Mouse (Mus musculus) ovary, postnatal 14 days (tissue): ENCODE measurements around the gene Dcun1d1.

Experiments used
- DNase-seq: peaks from one replicate; pipeline ENCODE4 v3.0.0; 2022; ENCODE audit warnings: low spot score

Dcun1d1 gene

DNA sequence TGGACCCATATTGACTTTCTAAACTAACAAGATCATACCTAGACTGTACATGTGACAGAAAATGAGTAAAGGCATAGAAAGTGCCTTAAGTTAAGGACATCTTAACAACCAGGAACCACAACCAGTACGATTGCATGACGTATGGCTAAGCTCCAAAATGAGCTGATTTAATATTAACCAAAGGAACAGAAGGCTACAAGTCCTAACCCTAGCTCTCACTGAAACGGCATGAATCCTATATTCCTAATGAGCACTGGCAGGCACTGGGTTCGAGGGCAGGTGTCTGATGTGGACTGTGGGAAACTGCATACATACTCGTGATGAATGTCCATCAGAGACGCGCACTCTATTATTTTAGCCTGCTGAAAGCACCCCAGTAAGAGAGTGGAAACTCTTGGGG lies 5.9 kb downstream of the Dcun1d1 start:
- DNase-seq, result no peak

DNA sequence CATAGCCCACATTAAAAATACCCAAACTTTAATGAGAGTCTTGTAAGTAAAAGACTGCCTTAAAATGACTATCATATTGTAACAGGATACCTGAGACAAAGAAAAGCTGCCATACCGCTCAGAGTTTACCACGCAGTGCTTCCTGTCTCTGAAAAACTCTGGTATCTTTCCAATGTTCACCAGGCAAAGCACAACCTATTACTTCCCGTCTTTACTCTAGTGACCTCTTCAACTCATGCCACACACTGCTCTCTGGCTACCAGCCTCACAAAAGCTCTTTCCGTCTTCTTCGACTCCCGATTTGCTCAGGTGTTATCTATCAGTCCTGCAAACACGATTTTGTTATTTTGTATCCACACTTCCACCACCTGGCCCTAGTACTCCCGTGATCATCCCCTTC lies 7.4 kb downstream of the Dcun1d1 start:
- DNase-seq, result no peak

DNA sequence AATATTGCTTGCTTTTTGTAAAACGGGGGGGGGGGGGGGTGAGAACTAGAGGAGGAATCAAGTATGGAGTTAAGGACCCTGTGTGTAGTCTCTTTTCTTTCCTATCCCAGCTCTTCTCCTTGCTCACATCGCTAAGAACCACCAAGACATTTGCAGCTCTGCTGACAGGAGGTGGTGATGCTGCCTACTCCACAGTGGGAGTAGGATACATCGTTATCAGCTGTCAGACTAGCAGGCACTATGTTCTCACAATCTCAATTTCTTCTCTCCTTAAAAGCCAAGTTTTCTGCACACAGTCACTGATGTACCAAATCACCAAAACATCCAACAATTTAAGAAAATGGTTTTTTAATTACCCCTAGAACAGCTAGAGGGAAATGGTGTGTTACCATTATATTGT lies 7.8 kb downstream of the Dcun1d1 start:
- no peak for DNase-seq

DNA sequence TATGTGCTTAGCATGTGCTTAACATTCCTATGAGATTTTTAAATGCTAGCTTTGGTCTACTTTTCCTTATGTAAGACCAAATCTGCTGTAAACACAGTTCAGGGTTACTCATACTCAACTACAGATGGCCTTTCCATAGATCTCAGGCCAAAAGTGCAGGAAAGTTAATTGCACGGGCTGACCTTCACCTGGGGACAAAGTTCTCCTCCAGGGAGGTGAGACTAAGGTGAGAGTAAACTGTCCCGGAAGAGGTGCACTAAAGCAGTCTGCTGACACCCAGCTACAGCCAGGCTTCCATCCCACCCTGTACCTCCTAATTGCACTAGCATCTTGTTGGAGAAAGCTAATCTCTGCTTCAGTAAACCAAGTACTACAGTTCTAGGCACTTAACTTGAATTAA lies 11.4 kb downstream of the Dcun1d1 start:
- DNase-seq, result no peak

DNA sequence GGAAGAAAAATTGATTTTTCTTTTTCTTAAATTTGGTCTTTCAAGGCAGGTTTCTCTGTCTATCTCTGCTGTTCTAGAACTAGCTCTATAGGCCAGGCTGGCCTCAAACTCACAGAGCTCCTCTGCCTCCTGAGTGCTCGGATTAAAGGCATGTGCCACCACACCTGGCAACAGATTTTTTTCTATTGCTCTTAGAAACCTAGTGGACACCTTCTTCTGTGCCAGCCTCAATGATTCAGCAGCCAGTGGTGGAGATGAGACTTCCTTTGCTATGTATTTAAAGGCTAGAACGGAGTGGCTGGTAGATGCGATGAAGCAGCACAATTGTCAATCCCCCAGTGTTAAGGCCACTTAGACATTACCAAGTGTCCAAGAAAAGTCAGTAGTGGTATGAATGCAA lies 13.2 kb downstream of the Dcun1d1 start:
- no peak for DNase-seq

DNA sequence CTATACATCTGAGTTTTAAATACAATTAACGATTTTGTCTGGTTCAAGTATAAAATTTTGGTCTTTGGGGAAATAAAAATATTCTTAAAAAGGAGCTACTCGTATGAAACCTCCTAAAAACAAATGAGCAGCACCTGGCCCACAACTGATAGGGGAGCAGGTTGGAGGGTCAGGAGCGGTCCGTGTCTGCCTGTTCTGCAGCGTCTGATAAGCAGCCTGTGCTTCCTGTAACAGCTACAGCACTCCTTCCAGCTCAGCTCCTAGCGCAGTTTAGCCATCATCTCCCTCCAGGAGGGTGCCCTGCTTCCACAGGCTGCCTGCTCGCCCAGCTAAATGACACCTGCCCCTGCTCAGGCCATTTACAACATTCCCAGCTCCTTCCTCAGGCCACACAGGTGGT lies 13.8 kb downstream of the Dcun1d1 start:
- DNase-seq, result no peak

DNA sequence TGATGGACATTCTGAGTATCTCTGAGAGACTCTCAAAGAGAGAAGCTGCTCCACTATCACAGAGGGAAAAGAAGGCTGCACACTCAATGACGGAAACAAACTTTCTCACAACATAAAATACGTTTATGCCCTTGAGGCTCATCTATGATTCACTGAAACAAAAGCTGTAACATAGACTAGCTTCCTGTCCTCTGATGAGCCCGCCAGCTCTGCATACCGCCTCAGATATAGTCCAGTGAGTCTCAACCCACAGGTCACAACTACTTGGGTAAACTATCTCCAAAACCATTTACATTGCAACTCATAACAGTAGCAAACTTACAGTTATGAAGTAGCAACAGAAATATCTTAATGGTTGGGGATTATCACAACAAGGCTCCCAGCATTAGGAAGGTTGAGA lies 14.7 kb downstream of the Dcun1d1 start:
- no peak for DNase-seq

DNA sequence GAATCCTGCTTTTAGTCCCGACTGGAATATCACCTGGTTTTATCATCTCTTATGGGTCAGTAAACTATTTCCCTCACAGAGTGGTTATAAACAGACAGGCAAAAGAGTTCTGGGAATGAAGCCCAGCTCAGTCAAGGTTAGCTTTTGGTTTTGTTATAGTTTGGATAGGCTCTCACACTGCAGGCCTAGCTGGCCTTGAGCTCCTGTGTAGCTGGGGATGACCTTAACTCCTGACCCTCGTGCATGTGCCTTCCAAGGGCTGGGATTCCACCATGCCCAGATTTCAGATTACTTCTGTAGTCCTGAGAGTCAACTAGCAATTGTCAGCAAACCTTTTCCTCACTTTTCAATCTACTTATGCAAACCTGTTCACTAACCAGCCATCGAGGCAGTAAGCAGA lies 19.0 kb downstream of the Dcun1d1 start:
- no peak for DNase-seq

DNA sequence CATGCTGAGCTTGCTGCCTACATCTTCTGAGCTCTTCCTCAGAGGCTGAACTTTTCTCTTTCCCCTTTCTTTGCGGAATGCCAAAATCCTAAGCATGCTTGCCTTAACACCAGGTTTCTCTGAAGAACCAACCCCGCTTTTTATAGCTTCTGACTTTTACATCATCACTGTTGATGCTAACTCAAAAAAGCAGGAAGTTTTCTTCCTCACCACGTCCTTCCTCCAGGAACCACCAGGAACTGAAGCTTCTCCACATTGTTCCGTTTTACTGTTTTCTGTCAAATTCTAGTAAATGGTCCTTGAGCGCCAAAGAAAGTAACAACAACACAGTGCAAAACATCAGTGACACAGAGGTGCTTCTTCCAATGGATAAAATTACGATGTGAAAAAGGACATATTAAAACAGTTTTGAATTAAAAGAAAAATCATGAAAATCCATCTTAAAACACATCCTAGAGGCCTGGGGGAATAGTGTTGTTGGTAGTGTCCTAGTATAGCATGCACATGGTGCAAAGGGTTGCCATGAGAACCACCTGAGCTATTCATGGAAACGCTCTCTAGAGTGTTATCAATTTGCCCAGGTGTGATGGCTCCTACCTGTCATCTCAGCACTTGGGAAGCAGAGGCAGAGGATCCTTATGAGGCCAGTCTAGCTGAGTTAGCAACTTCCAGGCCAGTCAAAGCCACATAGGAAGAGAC lies 28.1 kb downstream of the Dcun1d1 start:
- DNase-seq, result no peak

DNA sequence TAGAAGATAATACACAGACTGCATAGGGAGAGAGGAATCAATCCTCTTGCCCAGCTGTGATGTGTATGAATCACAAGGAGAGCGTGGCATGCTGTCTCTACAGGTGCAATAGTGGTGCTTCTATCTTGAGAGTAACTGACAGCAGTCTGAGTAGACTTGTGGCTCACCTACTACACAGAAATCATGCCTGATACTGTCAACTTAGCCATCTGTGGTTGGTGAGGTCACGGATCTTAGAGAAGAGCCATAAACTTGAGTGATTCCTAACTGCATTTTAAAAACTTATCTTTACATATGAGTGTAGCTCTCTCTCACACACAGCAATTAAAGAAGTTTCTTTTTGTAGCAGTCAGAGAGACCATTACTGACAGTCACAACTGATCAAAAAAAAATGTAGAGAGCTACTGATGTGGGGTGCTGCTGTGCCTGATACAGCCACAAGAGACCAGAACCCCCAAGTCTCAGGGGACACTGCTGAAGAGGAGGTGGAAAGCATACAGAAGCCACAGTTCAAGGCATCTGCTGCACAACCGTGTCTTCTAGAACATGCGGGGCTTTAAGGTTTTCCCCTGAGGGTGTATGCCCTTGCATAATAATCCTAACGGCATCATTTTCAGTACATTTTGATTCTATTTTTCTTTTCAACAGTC lies 36.6 kb downstream of the Dcun1d1 start:
- DNase-seq, result no peak

DNA sequence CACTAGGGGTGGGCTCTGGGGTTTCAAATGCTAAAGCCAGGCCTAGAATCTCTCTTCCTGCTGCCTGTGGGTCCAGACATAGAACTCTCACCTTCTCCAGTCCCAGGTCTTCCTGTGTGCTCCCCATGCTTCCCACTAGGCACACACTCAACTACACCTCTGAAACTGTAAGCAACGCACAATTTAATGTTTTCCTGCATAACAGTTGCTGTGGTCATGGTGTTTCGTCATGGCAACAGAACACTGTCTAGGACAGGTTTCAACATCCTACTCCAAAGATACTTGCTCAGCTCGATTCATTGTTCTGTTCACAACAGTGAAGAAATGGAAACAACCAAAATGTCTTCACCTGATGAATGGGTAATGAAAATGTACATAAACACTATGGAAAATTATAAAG lies 38.1 kb downstream of the Dcun1d1 start:
- no peak for DNase-seq

DNA sequence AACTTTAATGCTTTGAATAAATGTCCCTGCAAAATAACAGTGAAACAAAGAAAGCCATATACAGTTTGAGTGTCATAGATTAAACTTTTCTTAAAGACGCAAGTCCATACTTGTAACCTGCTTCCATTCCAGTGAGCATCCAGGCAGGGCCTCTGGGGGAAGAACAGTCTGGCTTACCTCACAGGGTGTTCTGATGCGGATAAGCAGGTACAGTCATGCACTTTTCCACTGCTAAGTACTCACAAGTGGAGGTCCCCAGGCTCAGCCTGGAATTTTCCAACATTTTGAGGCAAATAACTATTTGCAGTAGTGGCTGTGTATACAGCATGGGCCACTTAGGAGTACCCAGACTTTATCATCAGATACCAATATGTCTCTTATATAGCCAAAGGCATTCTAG lies 39.3 kb downstream of the Dcun1d1 start:
- no peak for DNase-seq

DNA sequence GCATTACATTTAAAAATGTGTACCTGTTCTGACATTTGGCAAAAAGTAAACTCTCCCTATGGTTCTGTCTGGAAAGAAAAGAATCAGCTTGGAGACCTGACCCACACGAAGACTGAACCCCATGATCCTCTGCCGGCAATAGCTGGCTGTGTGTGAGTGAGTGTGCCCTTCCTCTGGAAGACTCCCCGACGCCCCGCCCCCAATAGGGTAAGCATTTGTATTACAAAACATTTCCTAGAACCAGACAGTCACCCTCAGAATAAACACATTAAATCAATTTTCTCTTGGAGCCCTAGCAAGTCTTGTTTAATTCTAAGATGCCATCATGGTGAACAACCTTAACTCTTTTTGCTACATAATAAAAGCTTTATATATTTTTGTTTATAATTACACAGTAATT lies 44.1 kb downstream of the Dcun1d1 start:
- no peak for DNase-seq

DNA sequence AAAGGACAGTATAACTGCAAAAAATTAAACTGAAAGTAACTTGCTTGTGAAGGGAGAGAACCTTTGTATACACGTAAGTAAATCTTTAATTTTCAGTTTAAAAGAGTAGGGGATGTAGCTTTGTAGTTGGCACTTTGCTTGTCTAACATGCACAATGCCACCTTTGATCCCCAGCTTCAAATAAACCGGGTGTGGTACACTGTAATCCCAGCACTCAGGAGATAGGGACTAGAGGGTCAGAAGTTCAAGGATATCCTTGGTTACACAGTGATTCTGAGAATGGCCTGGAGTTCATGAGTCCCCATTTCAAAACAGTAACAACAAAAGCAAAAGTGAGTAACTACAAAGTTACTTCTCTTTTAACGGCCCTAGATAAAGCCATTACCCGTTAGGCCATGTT lies 46.1 kb downstream of the Dcun1d1 start:
- no peak for DNase-seq

DNA sequence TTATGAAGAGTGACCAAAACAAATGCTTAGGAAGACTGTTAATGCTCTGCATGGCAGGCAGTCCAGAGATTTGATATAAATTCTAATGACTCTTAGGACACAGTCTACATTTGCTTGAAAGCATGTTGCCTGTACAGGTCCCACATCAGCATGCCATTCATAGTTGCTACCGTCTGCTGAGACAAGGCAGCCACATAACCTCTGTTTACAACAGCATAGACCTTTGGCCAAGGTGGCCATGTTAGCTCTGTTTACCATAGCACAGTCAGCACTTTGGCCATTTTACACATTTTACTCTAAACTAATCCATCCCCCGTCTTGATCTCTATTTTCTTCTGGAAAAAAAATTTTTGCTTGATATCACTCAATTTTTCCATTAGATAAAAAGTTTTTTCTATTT lies 47.7 kb downstream of the Dcun1d1 start:
- no peak for DNase-seq

DNA sequence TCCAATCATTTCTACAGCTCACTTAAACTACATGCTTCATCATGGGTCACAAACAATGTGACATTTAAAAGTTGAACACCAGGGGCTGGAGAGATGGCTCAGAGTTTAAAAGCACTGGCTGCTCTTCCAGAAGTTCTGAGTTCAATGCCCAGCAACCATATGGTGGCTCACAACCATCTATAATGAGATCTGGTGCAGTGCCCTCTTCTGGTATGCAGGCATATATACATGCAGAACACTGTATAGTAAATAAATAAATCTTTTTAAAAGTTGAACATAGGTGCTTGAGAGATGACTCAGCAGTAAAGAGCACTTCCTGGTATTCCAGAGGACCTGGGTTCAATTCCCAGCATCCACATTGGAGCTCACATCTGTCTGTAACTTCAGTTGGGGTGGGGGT lies 54.0 kb downstream of the Dcun1d1 start:
- no peak for DNase-seq

DNA sequence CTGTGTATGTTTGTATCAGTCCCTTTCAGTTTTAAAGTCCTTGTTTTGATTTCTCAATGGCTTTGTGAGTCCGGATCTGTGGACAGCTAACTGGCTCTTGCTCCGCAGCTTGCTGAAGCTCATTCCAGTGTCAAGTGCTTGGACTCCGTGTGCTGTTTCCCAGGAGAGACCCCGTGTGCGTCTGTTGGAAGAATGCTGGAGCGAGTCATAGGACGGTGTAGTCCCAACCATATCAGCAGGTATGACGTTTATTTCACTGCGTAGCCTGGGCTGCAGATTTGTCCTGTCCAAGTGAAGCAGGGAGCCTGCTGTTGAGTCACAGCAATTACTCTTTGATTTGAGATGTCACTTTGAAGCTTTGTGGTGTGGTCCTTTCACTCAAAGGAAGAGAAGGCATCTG lies 87.9 kb downstream of the Dcun1d1 start:
- no peak for DNase-seq
